Comparison of ENCODE assay signal across 14 mouse cellular contexts in genomic region chr8:107462423-107462822, GRCm38 (mm10).
"Had no signal": no experiment of that assay in that cellular context is flagged by ENCODE, and none has a peak within 500 bp of the region (broad histone marks: within the 10 kb centered on the region; RNA-seq: fewer than 3 reads in every experiment).

No protein-coding gene starts in this region.

- H3K4me2 ChIP-seq: limb, embryonic 13.5 days; liver, embryonic 15.5 days; midbrain, embryonic 15.5 days; neural tube, embryonic 12.5 days; stomach, embryonic 15.5 days had no signal

- H3K9ac ChIP-seq: limb, embryonic 13.5 days; liver, embryonic 15.5 days; midbrain, embryonic 15.5 days; neural tube, embryonic 12.5 days; stomach, embryonic 15.5 days had no signal

- H3K27me3 ChIP-seq: limb, embryonic 13.5 days; liver, embryonic 15.5 days; midbrain, embryonic 15.5 days; neural tube, embryonic 12.5 days; stomach, embryonic 15.5 days had no signal

- H3K4me3 ChIP-seq: left cerebral cortex, adult 2 months; limb, embryonic 13.5 days; liver, embryonic 15.5 days; midbrain, embryonic 15.5 days; neural tube, embryonic 12.5 days; stomach, embryonic 15.5 days had no signal

- H3K9me3 ChIP-seq: limb, embryonic 13.5 days; liver, embryonic 15.5 days; midbrain, embryonic 15.5 days; neural tube, embryonic 12.5 days; stomach, embryonic 15.5 days had no signal

- DNase-seq: kidney, adult 8-10 months; kidney, postnatal 25 days; lung, postnatal 36 days; retina, postnatal 1 day; right cerebral cortex, postnatal 4 days; thymus, postnatal 4 days had no signal

- H3K27ac ChIP-seq: left cerebral cortex, adult 2 months; liver, embryonic 15.5 days; midbrain, embryonic 15.5 days; neural tube, embryonic 12.5 days; stomach, embryonic 15.5 days had no signal

- ATAC-seq: hindbrain, embryonic 16.5 days; inflammation-experienced regulatory T-cells, adult 6 months; midbrain, embryonic 15.5 days had no signal

- H3K4me1 ChIP-seq: midbrain, embryonic 15.5 days; neural tube, embryonic 12.5 days; stomach, embryonic 15.5 days had no signal
